Mouse (Mus musculus) embryonic facial prominence, embryonic 12.5 days (tissue): ENCODE data around the gene Mtrf1l. TPM values are rescaled to one million over a fixed set of nuclear protein-coding genes. Genes with fewer than 3 reads are reported as not detected.

Experiments used
- ATAC-seq: fragments of 200-750 bp; cut with Nextera tagmentation; 2 replicates; pipeline ENCODE4 v1.8.0; 2017; ENCODE audit not compliant: insufficient number of reproducible peaks, insufficient read depth, low FRiP score, low TSS enrichment
- H3K27ac ChIP-seq: fragments of 300-500 bp; sonication (generic); 2 replicates; pipeline ENCODE4 v1.5.1; 2016; ENCODE audit warnings: mild to moderate bottlenecking
- H3K27me3 ChIP-seq: fragments of 300-500 bp; sonication (generic); 2 replicates; pipeline ENCODE4 v1.6.1; 2016; ENCODE audit warnings: mild to moderate bottlenecking, moderate library complexity
- H3K36me3 ChIP-seq: fragments of 300-500 bp; sonication (generic); 2 replicates; pipeline ENCODE4 v1.6.1; 2016; ENCODE audit warnings: mild to moderate bottlenecking
- H3K4me1 ChIP-seq: fragments of 300-500 bp; sonication (generic); 2 replicates; pipeline ENCODE4 v1.6.1; 2016
- H3K4me2 ChIP-seq: fragments of 300-500 bp; sonication (generic); replicated peaks from 2 replicates; pipeline ENCODE4 v1.6.1; 2016; ENCODE audit warnings: mild to moderate bottlenecking, moderate library complexity
- H3K4me3 ChIP-seq: fragments of 300-500 bp; sonication (generic); 2 replicates; pipeline ENCODE4 v1.5.1; 2016; ENCODE audit warnings: mild to moderate bottlenecking
- H3K9ac ChIP-seq: fragments of 300-500 bp; sonication (generic); 2 replicates; pipeline ENCODE4 v1.6.1; 2016; ENCODE audit warnings: mild to moderate bottlenecking, moderate library complexity
- H3K9me3 ChIP-seq: fragments of 300-500 bp; sonication (generic); 2 replicates; pipeline ENCODE4 v1.6.1; 2016; ENCODE audit warnings: mild to moderate bottlenecking, moderate library complexity
- WGBS: fragments of 180-500 bp; shearing (Covaris S2); methylation state at CpG from one replicate; pipeline ENCODE4 v1.1.7; 2016; 5-methylcytosine and 5-hydroxymethylcytosine counted together
- polyA plus RNA-seq: library from polyadenylated mRNA; unstranded; fragments of >200 nt; fragmentation: Nextera tagmentation; extraction: Ambion mirVana; gene quantifications from 2 replicates; pipeline ENCODE4 v1.2.1, GENCODE M21; 2016

Gene Mtrf1l
- polyA plus RNA-seq, result 14.9 and 19.0 TPM in 2 replicates

DNA sequence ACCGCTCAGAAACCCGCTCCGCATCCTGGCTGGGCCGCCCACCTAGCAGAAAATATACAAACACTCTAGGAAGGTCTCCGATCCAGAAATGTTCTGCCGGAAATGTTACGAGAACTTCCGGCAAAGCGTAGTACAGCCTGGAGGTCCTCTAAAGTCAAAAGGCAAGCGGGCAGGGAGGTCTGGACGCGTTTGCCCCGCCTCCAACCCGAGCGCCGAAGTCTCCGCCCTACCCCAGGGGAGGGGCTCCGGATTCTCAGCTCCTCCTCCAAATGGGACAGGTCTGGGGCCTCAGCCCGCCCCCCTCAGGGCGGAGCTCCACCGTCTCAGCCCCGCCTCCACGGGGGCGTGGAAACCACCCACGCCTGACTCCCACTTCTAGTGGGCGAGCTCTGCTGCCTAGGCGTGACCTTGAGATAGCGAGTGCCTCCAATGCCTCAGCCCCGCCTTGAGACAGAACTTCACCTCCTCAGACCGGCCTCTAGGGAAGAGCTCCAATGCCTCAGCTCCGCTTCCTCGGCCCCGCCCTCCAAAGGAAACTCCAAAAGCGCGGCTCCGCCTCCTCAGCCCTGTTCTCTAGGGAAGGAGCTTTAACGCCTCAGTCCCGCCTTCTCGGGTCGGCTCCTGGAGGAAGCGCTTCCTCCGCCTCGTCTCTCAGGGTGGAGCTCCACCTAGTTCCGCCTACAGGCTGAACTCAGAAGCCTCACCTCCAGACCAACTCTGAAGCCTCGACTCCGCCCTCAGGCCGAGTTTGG is at the start of gene Mtrf1l:
Gene Mtrf1l (minus strand): TSS at position 171 of the 752 bp plus-strand sequence.
- H3K27me3 ChIP-seq, result no peaks in the 10 kb centered on the region

DNA sequence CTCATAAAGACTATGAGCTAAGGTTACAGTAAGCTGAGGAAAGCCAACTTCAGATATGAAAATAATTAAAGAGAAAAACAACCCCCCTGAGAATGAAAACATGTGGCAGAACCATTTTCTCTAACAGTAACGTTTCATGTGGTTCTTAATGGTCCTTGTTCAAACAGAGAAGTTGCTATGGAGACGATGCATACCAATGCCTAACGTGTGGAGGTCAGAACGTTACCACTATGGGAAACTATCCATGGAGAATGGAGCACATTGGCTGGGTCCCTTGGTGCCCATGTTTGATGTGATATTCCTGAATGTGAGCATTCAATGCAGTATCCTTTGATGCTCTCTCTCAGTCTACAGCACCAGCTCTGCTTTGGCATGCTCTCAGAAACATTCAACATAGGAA is 47.4 kb upstream of the Mtrf1l start:
- H3K27me3 ChIP-seq, result no peaks in the 10 kb centered on the region
- WGBS, result 40% methylated on average over 4 of the region's 4 CpGs
- H3K9me3 ChIP-seq, result no peaks in the 10 kb centered on the region
- H3K4me3 ChIP-seq, result no peak overlapping the region
- ATAC-seq, result no peak
- no peaks in the 10 kb centered on the region for H3K4me1 ChIP-seq
- H3K36me3 ChIP-seq, result no peaks in the 10 kb centered on the region
- no peak overlapping the region for H3K9ac ChIP-seq
- H3K4me2 ChIP-seq, result no peak overlapping the region
- no peak overlapping the region for H3K27ac ChIP-seq

More for the DNA sequence above, at the start of gene Mtrf1l:
- Histone ChIP-seq H3K4me1 (peaks cover 13% of the 10 kb centered on the region), H3K4me2 (peak within 1 kb of the TSS; percentile 65), H3K4me3 (peak within 1 kb of the TSS; percentile 93), H3K9ac (peak within 1 kb of the TSS; percentile 93), H3K9me3 (no peaks in the 10 kb centered on the region), H3K27ac (peak within 1 kb of the TSS; percentile 93), H3K36me3 (peaks cover 13% of the 10 kb centered on the region)
- under 1% methylated on average over 47 of the region's 47 CpGs for WGBS
- ATAC-seq, result peak; percentile 95

DNA sequence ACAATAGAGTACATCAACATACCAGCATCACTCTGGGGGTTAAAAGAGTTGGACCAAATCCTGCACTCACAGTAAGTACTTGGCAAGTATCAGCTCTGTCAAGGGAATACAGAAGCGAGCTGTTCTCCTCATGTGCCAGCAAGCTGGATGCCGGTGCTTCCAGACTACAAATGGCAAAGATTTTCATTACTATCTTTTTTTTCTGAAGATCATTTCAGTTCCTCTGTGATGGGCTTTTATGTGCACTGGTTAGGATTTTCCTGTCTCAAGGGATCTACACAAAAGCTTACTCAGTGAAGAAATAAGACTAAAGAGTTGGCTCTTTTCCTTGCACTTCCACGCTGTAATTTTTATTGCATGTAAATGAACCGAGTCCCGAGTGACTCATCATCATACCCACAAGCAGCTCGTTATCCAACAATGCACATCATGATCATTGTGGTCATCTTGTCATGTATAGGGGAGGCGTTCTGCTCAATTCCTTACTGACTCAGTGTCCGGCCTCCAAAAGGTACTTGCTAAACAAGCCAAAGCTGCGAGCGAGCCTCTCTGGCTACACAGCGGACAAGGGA is 44.4 kb upstream of the Mtrf1l start:
- no peak overlapping the region for H3K9ac ChIP-seq
- H3K4me2 ChIP-seq, result no peak overlapping the region
- no peak overlapping the region for H3K27ac ChIP-seq
- no peak for ATAC-seq
- H3K4me3 ChIP-seq, result no peak overlapping the region
- H3K27me3 ChIP-seq, result no peaks in the 10 kb centered on the region
- 88% methylated on average over 11 of the region's 11 CpGs for WGBS
- no peaks in the 10 kb centered on the region for H3K9me3 ChIP-seq
- H3K4me1 ChIP-seq, result no peaks in the 10 kb centered on the region
- H3K36me3 ChIP-seq, result no peaks in the 10 kb centered on the region

DNA sequence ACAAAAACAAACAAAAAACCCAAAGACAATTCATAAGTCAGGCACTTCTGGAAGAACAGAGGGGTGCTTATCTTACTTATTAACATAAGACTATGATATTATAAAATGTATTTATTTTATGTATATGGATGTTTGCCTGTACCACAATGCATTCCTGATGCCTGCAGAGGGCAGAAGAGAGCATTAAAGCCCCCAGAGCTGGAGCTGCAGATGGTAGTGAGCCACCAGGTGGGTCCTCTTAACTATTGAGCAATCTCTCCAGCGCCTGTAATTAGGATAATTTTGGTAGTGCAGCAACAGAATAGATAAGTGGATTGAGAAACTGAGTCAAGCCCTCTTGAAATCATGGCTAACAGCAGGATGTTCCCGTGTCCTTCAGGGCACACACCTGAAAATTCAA is 42.3 kb upstream of the Mtrf1l start:
- Histone ChIP-seq H3K4me3 (no peak overlapping the region), H3K36me3 (no peaks in the 10 kb centered on the region), H3K4me1 (no peaks in the 10 kb centered on the region), H3K9me3 (no peaks in the 10 kb centered on the region), H3K4me2 (no peak overlapping the region), H3K27me3 (no peaks in the 10 kb centered on the region), H3K9ac (no peak overlapping the region), H3K27ac (no peak overlapping the region)
- no peak for ATAC-seq
- WGBS, result 47% methylated on average over 2 of the region's 2 CpGs

DNA sequence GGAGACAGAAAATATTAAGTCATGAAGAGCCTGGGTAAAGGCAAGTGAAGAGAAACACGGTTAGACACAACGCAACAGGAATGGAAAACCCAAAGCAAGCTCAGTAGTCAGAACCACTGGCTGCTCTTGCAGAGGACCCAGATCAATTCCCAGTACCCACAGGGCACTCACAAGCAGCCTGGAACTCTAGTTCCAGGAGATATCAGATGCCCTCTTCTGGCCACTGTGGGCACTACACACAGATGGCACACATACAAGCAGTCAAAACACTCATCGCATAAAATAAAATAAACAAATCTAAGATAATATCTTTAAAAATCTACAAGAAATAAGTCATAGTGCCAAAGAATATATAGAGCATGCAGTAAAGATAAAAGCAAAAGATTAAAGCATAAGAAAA is 39.0 kb upstream of the Mtrf1l start:
- no peaks in the 10 kb centered on the region for H3K4me1 ChIP-seq
- no peaks in the 10 kb centered on the region for H3K27me3 ChIP-seq
- no peak overlapping the region for H3K27ac ChIP-seq
- no peak overlapping the region for H3K4me3 ChIP-seq
- H3K9me3 ChIP-seq, result no peaks in the 10 kb centered on the region
- no peak overlapping the region for H3K9ac ChIP-seq
- ATAC-seq, result no peak
- WGBS, result 94% methylated on average over 3 of the region's 3 CpGs
- no peaks in the 10 kb centered on the region for H3K36me3 ChIP-seq
- no peak overlapping the region for H3K4me2 ChIP-seq

DNA sequence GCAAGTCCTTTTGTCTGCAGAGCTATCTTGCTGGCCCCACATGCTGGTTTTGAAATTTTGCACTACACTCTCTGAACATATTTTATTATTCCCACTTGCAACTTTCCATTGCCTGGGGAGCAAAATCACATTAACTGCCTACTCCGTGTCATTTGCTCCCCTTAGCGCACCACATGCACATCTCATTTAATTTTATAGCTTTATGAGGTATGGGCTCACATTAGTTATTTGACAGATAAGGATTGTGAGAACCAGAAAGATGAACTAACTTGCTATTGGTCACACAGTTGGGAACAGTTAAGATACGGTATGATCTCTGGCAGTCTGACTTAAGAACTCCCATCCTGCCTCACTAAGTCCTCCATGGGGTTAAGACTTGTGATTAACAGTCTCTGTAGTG is 37.1 kb upstream of the Mtrf1l start:
- ATAC-seq, result no peak
- Histone ChIP-seq H3K27me3 (no peaks in the 10 kb centered on the region), H3K9ac (no peak overlapping the region), H3K9me3 (no peaks in the 10 kb centered on the region), H3K27ac (no peak overlapping the region), H3K4me1 (no peaks in the 10 kb centered on the region), H3K4me2 (no peak overlapping the region), H3K4me3 (no peak overlapping the region), H3K36me3 (no peaks in the 10 kb centered on the region)
- 83% methylated on average over 3 of the region's 3 CpGs for WGBS

DNA sequence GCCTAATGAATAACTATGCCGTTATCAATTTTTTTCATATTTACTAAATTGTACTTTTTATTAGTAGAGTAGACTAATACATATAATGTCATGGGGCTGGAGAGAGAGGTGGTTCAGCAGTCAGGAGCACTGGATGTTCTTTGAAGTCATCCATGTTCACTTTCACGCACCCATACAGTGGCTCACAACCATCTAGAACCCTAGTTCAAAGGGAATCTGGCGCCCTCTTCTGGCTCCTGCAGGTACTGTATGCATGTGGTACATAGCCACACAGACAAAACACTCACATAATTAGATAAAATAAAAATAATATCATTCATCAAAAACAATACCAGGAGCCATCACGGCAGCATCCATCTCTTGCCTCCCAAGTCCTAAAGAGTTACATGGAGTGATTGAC is 36.0 kb upstream of the Mtrf1l start:
- no peak overlapping the region for H3K9ac ChIP-seq
- H3K4me3 ChIP-seq, result no peak overlapping the region
- H3K9me3 ChIP-seq, result no peaks in the 10 kb centered on the region
- no peak overlapping the region for H3K4me2 ChIP-seq
- WGBS, result 74% methylated on average over 4 of the region's 4 CpGs
- H3K36me3 ChIP-seq, result no peaks in the 10 kb centered on the region
- H3K27ac ChIP-seq, result no peak overlapping the region
- H3K4me1 ChIP-seq, result no peaks in the 10 kb centered on the region
- no peak for ATAC-seq
- no peaks in the 10 kb centered on the region for H3K27me3 ChIP-seq

DNA sequence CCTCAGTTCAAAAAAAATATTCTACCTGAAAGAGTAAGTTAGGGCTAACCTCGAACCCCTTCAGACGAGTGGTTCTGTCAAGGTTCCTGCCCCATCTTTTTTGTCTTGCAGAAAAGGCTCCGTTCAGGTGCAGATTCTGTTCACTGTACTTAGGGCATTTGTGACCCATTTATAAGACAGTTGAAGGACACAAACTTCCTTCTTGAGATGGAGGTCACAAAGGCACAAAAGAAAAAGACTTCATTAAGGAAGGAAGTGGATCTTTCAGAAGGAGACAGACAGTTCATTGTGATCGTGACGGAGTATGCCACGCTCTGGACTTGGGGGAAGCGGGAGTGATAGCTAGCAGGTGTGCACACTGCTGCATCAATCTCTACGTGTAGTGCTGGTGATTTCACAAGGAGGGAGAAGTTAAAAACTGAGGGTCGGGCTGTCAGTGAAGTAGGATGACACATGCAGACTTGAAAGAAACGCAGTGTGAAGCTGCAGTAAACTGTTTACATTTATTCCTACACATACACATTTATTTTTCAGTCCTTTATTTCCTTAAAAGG is 34.4 kb upstream of the Mtrf1l start:
- Histone ChIP-seq H3K4me2 (no peak overlapping the region), H3K27ac (no peak overlapping the region), H3K4me1 (no peaks in the 10 kb centered on the region), H3K36me3 (no peaks in the 10 kb centered on the region), H3K9ac (no peak overlapping the region), H3K4me3 (no peak overlapping the region), H3K9me3 (no peaks in the 10 kb centered on the region), H3K27me3 (no peaks in the 10 kb centered on the region)
- ATAC-seq, result no peak
- whole genome bisulfite sequencing, result 52% methylated on average over 10 of the region's 10 CpGs

DNA sequence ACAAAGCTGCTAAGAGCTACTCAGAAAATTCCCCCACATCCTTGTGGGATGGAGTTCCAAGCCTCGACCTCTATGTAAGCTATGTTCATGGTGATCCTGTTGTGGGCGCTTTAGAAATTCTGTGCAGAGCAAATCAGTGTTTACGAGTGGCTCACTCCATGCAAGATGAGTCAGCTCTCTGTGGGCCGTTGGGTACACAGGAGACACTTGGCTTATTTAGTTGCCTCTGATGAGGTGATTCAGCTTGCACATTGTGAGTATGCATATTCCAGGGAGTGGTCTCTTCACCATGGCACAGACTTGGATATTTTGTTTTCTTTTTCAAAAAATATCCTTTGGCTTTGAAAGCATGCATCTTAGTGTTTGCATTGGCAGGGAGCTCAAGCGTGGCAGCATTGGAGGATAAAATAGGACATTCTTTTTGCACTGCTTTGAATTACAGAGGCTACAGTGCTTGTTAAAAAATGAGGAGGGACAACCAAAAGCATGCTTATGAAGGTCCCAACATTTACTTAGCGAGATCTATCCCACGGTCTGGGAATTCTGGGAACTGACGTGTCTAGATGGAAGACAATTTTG is 29.7 kb upstream of the Mtrf1l start:
- no peak overlapping the region for H3K27ac ChIP-seq
- WGBS, result 83% methylated on average over 8 of the region's 8 CpGs
- H3K9ac ChIP-seq, result no peak overlapping the region
- no peaks in the 10 kb centered on the region for H3K4me1 ChIP-seq
- H3K27me3 ChIP-seq, result no peaks in the 10 kb centered on the region
- H3K4me3 ChIP-seq, result no peak overlapping the region
- no peak for ATAC-seq
- no peaks in the 10 kb centered on the region for H3K9me3 ChIP-seq
- no peaks in the 10 kb centered on the region for H3K36me3 ChIP-seq
- no peak overlapping the region for H3K4me2 ChIP-seq

DNA sequence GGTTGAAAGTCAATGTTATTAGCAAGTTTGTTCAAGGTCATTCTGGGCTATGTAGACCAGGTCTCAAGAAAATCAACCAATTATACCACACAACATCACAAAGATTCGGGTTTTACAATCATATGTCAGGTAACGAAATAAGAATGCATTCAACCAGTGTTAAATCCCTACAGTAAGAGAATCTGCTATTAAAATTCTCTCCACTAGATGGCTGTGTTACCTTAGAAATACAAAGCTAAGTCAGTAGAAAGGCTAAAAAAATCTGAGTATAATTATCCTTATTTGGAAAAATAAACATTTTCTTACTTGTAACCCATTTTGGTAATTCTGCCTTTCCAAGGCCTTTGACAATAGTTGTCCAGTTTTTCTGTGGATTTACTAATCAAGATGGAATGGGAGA is 23.2 kb upstream of the Mtrf1l start:
- WGBS, result 32% methylated on average over 2 of the region's 2 CpGs

DNA sequence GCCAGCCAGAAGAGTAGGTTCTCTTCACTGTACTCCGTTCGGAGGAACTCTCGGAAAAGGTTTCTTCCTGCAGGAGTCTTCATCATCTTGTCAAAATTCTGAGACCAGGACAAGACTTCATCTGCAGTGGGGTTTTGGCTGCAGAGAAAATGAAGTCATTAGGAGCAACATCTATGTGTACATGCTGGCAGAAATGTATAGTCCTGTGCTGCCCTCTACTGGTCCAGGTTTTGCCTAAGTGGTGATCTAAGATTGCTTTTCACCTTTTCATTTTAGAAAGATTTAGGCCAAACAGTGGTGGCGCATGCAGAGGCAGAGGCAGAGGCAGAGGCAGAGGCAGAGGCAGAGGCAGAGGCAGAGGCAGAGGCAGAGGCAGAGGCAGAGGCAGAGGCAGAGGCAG is 17.7 kb upstream of the Mtrf1l start:
- no peak for ATAC-seq
- H3K27me3 ChIP-seq, result no peaks in the 10 kb centered on the region
- H3K9me3 ChIP-seq, result no peaks in the 10 kb centered on the region
- no peak overlapping the region for H3K4me3 ChIP-seq
- H3K4me2 ChIP-seq, result no peak overlapping the region
- no peak overlapping the region for H3K9ac ChIP-seq
- H3K36me3 ChIP-seq, result no peaks in the 10 kb centered on the region
- no peak overlapping the region for H3K27ac ChIP-seq
- 84% methylated on average over 4 of the region's 4 CpGs for WGBS
- H3K4me1 ChIP-seq, result no peaks in the 10 kb centered on the region

More for the DNA sequence above, 23.2 kb upstream of the Mtrf1l start:
- no peak overlapping the region for H3K4me2 ChIP-seq
- no peaks in the 10 kb centered on the region for H3K27me3 ChIP-seq
- no peak for ATAC-seq
- H3K27ac ChIP-seq, result no peak overlapping the region
- H3K36me3 ChIP-seq, result no peaks in the 10 kb centered on the region
- no peak overlapping the region for H3K9ac ChIP-seq
- H3K4me1 ChIP-seq, result no peaks in the 10 kb centered on the region
- H3K9me3 ChIP-seq, result no peaks in the 10 kb centered on the region
- no peak overlapping the region for H3K4me3 ChIP-seq
